Mouse (Mus musculus) midbrain, embryonic 16.5 days (tissue): ENCODE results near the gene Nol9. TPM values are rescaled to one million over a fixed set of nuclear protein-coding genes. Genes with fewer than 3 reads are reported as not detected.

ENCODE experiments used
- ATAC-seq: fragments of 200-750 bp; cut with Nextera tagmentation; 2 replicates; pipeline ENCODE4 v1.8.0; 2017; ENCODE audit warnings: moderate TSS enrichment
- H3K27ac ChIP-seq: fragments of 300-500 bp; sonication (generic); 2 replicates; pipeline ENCODE4 v1.5.1; 2014; ENCODE audit warnings: mild to moderate bottlenecking, low read length, mixed read lengths
- H3K27me3 ChIP-seq: fragments of 300-500 bp; sonication (generic); 2 replicates; pipeline ENCODE4 v1.6.1; 2014; ENCODE audit warnings: low read depth, low read length, mixed read lengths; ENCODE audit not compliant: control insufficient read depth, insufficient read depth
- H3K36me3 ChIP-seq: fragments of 300-500 bp; sonication (generic); 2 replicates; pipeline ENCODE4 v1.6.1; 2014; ENCODE audit warnings: mild to moderate bottlenecking, low read length, moderate library complexity, mixed read lengths; ENCODE audit not compliant: control insufficient read depth, insufficient read depth
- H3K4me1 ChIP-seq: fragments of 300-500 bp; sonication (generic); 2 replicates; pipeline ENCODE4 v1.6.1; 2014; ENCODE audit warnings: mild to moderate bottlenecking, low read length, mixed read lengths; ENCODE audit not compliant: control insufficient read depth, insufficient read depth
- H3K4me2 ChIP-seq: fragments of 300-500 bp; sonication (generic); 2 replicates; pipeline ENCODE4 v1.6.1; 2014; ENCODE audit warnings: mild to moderate bottlenecking, low read length, mixed read lengths
- H3K4me3 ChIP-seq: fragments of 300-500 bp; sonication (generic); 2 replicates; pipeline ENCODE4 v1.5.1; 2014; ENCODE audit warnings: low read depth, mild to moderate bottlenecking, low read length, moderate library complexity, mixed read lengths
- H3K9ac ChIP-seq: fragments of 300-500 bp; sonication (generic); 2 replicates; pipeline ENCODE4 v1.6.1; 2014; ENCODE audit warnings: low read depth, low read length, mixed read lengths
- H3K9me3 ChIP-seq: fragments of 300-500 bp; sonication (generic); replicated peaks from 2 replicates; pipeline ENCODE4 v1.6.1; 2014; ENCODE audit warnings: mild to moderate bottlenecking, low read length, mixed read lengths; ENCODE audit not compliant: control insufficient read depth, poor library complexity, severe bottlenecking
- WGBS: fragments of 180-500 bp; shearing (Covaris S2); extraction: QIAGEN DNeasy Blood & Tissue Kit; methylation state at CpG from one replicate; pipeline ENCODE4 v1.1.7; 2014; 5-methylcytosine and 5-hydroxymethylcytosine counted together
- polyA plus RNA-seq: library from polyadenylated mRNA; unstranded; fragments of >200 nt; fragmentation: Nextera tagmentation; extraction: Ambion mirVana; gene quantifications from 2 replicates; pipeline ENCODE4 v1.2.1, GENCODE M21; 2015

The Nol9 gene
- polyA plus RNA-seq, 1 experiment from 2014 or later: 22.8 TPM

DNA sequence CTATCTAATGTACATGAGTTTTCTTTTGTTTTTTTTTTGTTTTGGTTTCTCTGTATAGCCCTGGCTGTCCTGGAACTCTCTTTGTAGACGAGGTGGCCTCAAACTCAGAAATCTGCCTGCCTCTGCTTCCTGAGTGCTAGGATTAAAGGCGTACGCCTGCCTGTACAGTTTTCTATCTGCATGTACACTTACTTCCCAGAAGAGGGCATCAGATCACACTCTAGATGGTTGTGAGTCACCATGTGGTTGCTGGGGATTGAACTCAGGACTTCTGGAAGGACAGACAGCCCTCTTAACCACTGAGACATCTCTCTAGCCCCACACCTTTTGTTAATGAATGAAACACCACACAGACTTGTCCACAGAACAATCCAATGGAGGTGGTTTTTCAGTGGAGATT lies 40.1 kb downstream of the Nol9 start:
- no peak overlapping the region for H3K4me3 ChIP-seq
- 91% methylated on average over 3 of the region's 3 CpGs for WGBS

GRCm38 (mm10) chr4:152079931-152080330 lies 40.8 kb downstream of the Nol9 start:
- Histone ChIP-seq H3K4me3 (no peak overlapping the region), H3K27ac (no peak overlapping the region), H3K4me1 (no peaks in the 10 kb centered on the region), H3K27me3 (no peaks in the 10 kb centered on the region; the same call in 1 of the 2 replicates), H3K4me2 (no peak overlapping the region), H3K9ac (no peak overlapping the region), H3K36me3 (no peaks in the 10 kb centered on the region), H3K9me3 (no peaks in the 10 kb centered on the region)
- 71% methylated on average over 7 of the region's 7 CpGs for WGBS
- no peak for ATAC-seq

More for the DNA sequence above, 40.1 kb downstream of the Nol9 start:
- no peak overlapping the region for H3K9ac ChIP-seq
- H3K27me3 ChIP-seq: no peaks in the 10 kb centered on the region; the same call in 1 of the 2 replicates
- no peak overlapping the region for H3K4me2 ChIP-seq
- H3K27ac ChIP-seq: no peak overlapping the region
- ATAC-seq: no peak
- no peaks in the 10 kb centered on the region for H3K36me3 ChIP-seq
- H3K4me1 ChIP-seq: no peaks in the 10 kb centered on the region
- no peaks in the 10 kb centered on the region for H3K9me3 ChIP-seq

- no peak overlapping the region for H3K4me3 ChIP-seq
- H3K27ac ChIP-seq: no peak overlapping the region
- H3K9ac ChIP-seq: no peak overlapping the region
- WGBS: 62% methylated on average over 7 of the region's 7 CpGs
- no peaks in the 10 kb centered on the region for H3K36me3 ChIP-seq
- no peak overlapping the region for H3K4me2 ChIP-seq
- H3K9me3 ChIP-seq: no peaks in the 10 kb centered on the region
- ATAC-seq: no peak
- H3K27me3 ChIP-seq: no peaks in the 10 kb centered on the region; the same call in none of the 2 replicates
- peaks cover 21% of the 10 kb centered on the region for H3K4me1 ChIP-seq
Measured at GRCm38 (mm10) chr4:152083611-152084220, 44.6 kb downstream of the Nol9 start.

GRCm38 (mm10) chr4:152084616-152085015 lies 45.5 kb downstream of the Nol9 start:
- WGBS: 91% methylated on average over 7 of the region's 7 CpGs

DNA sequence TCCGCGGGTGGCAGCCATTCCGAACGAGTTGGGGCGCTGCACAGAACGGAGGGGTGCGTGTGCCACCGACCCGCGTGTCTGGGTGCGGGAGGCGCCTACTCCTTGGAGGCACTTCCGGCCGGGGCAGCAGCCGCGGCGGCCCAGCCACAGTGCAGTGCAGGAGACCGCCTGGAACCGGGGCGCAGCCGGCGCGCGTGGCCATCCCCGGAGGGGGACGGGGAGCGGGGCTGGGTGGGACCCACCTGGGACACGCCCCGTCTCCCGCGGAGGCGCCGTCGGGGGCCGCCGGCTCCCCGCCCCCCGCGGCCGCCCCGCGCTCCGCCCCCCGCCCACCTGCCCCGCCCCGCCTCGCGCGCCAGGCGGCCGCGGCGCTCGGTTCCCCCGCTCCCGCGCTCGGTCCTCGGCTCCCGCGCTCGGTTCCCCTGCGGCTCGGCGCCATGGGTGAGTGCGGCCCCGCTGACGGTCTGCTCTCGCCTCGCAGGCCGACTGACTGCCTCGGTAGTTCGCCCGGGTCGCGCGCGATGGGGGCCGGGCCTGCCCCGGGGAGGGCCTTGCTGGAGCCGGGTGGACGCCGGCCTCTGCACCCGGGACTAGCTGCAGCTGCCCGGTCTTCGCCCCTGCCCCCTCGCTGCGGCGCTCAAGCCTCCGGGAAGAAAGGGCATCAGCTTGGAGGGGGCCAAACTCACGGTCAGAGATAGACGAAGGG lies 47.5 kb downstream of the Nol9 start:
- peak overlapping the region; percentile 74 for H3K4me3 ChIP-seq
- H3K9me3 ChIP-seq: no peaks in the 10 kb centered on the region
- 0% methylated on average over 54 of the region's 92 CpGs for WGBS
- peaks cover 21% of the 10 kb centered on the region for H3K4me1 ChIP-seq
- peak overlapping the region; percentile 93 for H3K9ac ChIP-seq
- H3K27ac ChIP-seq: no peak overlapping the region; the same call in 1 of the 2 replicates
- H3K36me3 ChIP-seq: no peaks in the 10 kb centered on the region
- peak overlapping the region; percentile 90 for H3K4me2 ChIP-seq
- no peaks in the 10 kb centered on the region; the same call in none of the 2 replicates for H3K27me3 ChIP-seq
- peak; percentile 80 for ATAC-seq

More at GRCm38 (mm10) chr4:152084616-152085015, 45.5 kb downstream of the Nol9 start:
- Histone ChIP-seq H3K36me3 (no peaks in the 10 kb centered on the region), H3K9ac (no peak overlapping the region), H3K9me3 (no peaks in the 10 kb centered on the region), H3K4me3 (no peak overlapping the region), H3K4me2 (no peak overlapping the region), H3K27me3 (no peaks in the 10 kb centered on the region; the same call in none of the 2 replicates), H3K27ac (no peak overlapping the region), H3K4me1 (peaks cover 21% of the 10 kb centered on the region)
- ATAC-seq: no peak

GRCm38 (mm10) chr4:152087211-152088081 lies 48.3 kb downstream of the Nol9 start:
- no peaks in the 10 kb centered on the region; the same call in none of the 2 replicates for H3K27me3 ChIP-seq

DNA sequence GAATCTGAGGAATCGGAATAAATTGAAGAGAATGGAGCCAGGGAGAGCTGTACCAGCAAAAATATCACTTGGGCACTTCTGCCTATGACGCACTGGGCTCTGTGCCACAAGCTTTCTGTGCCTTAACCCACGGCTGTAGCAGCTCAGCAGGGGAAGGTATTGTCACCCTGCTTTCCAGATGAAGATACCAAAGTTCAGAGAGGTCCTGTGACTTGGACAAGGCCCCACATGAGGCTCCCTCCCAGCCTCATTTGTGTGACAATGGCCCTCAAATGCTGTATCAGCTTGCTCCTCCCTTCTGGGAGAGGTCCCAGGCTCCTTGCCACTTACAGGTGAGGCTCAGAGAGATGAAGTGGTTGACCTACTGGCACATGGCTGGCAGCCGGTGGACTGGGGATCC lies 49.0 kb downstream of the Nol9 start:
- WGBS: 21% methylated on average over 4 of the region's 4 CpGs
- Histone ChIP-seq H3K9me3 (no peaks in the 10 kb centered on the region), H3K9ac (0 out of 2 replicates have a peak overlapping the region, but pooled peaks have one; percentile 35), H3K4me2 (peak overlapping the region; percentile 90; the same call in 1 of the 2 replicates), H3K27me3 (no peaks in the 10 kb centered on the region; the same call in none of the 2 replicates), H3K4me3 (no peak overlapping the region), H3K4me1 (peaks cover 21% of the 10 kb centered on the region), H3K27ac (no peak overlapping the region), H3K36me3 (no peaks in the 10 kb centered on the region)
- no peak for ATAC-seq

More at GRCm38 (mm10) chr4:152087211-152088081, 48.3 kb downstream of the Nol9 start:
- Histone ChIP-seq H3K27ac (no peak overlapping the region; the same call in 1 of the 2 replicates), H3K36me3 (no peaks in the 10 kb centered on the region), H3K9me3 (no peaks in the 10 kb centered on the region), H3K9ac (peak overlapping the region; percentile 93), H3K4me3 (peak overlapping the region; percentile 74), H3K4me2 (peak overlapping the region; percentile 90), H3K4me1 (peaks cover 21% of the 10 kb centered on the region)
- WGBS: 7% methylated on average over 12 of the region's 12 CpGs
- ATAC-seq: peak; percentile 14; the same call in 1 of the 2 replicates

GRCm38 (mm10) chr4:152088556-152089120 lies 49.5 kb downstream of the Nol9 start:
- no peaks in the 10 kb centered on the region for H3K36me3 ChIP-seq
- 37% methylated on average over 8 of the region's 8 CpGs for WGBS
- H3K27ac ChIP-seq: no peak overlapping the region
- no peaks in the 10 kb centered on the region for H3K9me3 ChIP-seq
- H3K4me2 ChIP-seq: peak overlapping the region; percentile 90; the same call in 1 of the 2 replicates
- no peak overlapping the region for H3K4me3 ChIP-seq
- no peaks in the 10 kb centered on the region; the same call in none of the 2 replicates for H3K27me3 ChIP-seq
- 0 out of 2 replicates have a peak overlapping the region, but pooled peaks have one; percentile 35 for H3K9ac ChIP-seq
- H3K4me1 ChIP-seq: peaks cover 21% of the 10 kb centered on the region
- no peak for ATAC-seq
